Mouse (Mus musculus) adipose tissue, adult 10 weeks (tissue): ENCODE data around the gene Tmem37. TPM values are rescaled to one million over a fixed set of nuclear protein-coding genes. Genes with fewer than 3 reads are reported as not detected.

Source experiments
- polyA plus RNA-seq: library from polyadenylated mRNA; stranded (reverse); fragments of 350-450 nt; fragmentation: Illumina TruSeq; extraction: RNeasy Lipid Tissue Mini Kit (QIAGEN cat#74804); gene quantifications from one replicate; pipeline ENCODE4 v1.2.3, GENCODE M21; 2014; ENCODE audit warnings: low read depth, low replicate concordance

Tmem37 gene
- 31.8 TPM for polyA plus RNA-seq

GRCm38 (mm10) chr1:120073519-120074306, at the start of gene Tmem37:
Gene Tmem37 (minus strand): TSS chr1:120074074.

GRCm38 (mm10) chr1:120120969-120121811, 47.3 kb upstream of the Tmem37 start, which contains the start of the genes Dbi and 3110009E18Rik:
Gene Dbi (minus strand): TSS chr1:120121078.
Gene 3110009E18Rik (plus strand): TSS chr1:120121187.

Other genes starting within 250 kb of the Tmem37 start
- 5.6 TPM for gene Ptpn4, start 236.5 kb downstream of the Tmem37 start, polyA plus RNA-seq
- 5.0 TPM for gene Tmem177, start 160.9 kb downstream of the Tmem37 start, polyA plus RNA-seq
- gene Cfap221, start 76.8 kb downstream of the Tmem37 start, polyA plus RNA-seq = 1.9 TPM
- 4.3 TPM for gene Sctr, start 67.2 kb downstream of the Tmem37 start, polyA plus RNA-seq
- 1,902 TPM for gene Dbi, start 47.0 kb upstream of the Tmem37 start, polyA plus RNA-seq
- gene 3110009E18Rik, start 47.1 kb upstream of the Tmem37 start, polyA plus RNA-seq = 4.7 TPM
- gene Steap3, start 198.6 kb upstream of the Tmem37 start, polyA plus RNA-seq = 20.6 TPM